Mouse (Mus musculus): ENCODE data around the gene Tpd52l2.

DNA sequence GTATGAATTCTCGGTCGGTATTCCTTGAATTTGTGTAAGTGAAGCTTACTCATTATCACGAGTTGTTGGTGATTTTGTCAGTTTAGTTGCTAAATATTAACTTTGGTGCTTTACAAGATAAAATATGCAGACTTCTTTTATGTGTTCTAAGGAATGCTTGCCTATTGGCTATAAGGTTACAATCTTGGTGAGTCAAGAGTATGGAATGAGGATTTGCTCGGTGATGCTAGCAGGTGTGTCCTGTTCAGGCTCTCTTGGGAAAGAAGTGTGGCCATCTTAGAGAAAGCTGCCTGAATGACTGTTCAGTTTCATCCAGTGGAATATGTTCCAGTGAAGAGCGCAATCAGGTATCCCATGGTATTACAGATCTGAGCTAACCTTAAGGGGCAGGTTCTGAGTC, 28.6 kb downstream of the Tpd52l2 start:
- TF ChIP-seq CTCF (IDR thresholded peaks at IDR 0.05; ENCODE audit: low read depth, low read length) = no peak
- TF ChIP-seq POLR2A (IDR thresholded peaks at IDR 0.05; ENCODE audit: insufficient read depth, low read length) = no peak

All from ES-Bruce4 (cell line).